Mouse (Mus musculus): ENCODE measurements around the gene Gm20683.

Gene Gm20683

DNA sequence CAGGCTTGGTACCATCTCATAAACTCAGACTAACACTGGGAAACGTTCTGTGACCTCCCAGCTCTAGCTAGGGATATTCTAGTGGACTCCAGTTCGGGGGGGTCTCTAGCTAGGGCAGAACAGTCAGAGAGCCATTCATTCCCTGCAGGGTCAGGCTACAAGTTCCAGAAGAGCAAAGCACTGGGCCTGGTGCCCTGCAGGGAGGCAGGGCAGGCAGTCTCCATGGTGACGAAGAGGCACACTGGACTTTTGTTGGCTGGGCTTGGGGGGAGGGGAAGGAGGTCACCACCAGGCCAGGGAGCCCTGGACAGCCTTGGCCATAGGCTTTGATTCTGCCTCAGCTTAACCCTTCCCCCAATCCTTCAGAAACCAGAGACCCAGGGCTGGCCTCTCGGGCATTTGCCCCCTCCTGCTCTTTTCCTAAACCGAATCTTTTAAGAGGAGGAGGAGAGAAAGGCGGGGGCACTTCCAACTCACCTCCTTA is 45.9 kb downstream of the Gm20683 start, which contains the start of gene AC134908.4:
TSS of gene AC134908.4 (minus strand) at position 51 of the 484 bp plus-strand sequence.
- peak; percentile 69 for DNase-seq (ENCODE audit: low spot score)

DNA sequence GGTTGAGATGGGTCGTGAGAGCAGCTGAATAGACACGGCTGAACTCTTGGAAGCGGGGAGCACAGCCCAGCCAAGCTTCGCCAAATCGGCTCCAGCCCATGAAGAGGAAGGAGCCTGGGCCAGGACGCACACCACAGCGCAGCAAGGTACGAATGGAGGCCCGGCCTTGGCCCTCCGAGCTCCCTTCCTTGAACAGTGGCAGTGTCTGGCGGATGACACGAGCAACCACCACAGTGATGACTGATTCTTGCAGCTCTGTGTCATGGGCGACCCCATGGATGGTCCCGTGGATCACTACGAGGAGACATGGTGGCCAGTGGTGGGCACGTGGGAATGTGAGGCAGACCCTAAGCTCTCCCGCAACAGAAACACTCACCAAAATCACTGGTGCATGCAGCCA is 46.6 kb downstream of the Gm20683 start:
- DNase-seq (ENCODE audit: low spot score), result no peak

DNA sequence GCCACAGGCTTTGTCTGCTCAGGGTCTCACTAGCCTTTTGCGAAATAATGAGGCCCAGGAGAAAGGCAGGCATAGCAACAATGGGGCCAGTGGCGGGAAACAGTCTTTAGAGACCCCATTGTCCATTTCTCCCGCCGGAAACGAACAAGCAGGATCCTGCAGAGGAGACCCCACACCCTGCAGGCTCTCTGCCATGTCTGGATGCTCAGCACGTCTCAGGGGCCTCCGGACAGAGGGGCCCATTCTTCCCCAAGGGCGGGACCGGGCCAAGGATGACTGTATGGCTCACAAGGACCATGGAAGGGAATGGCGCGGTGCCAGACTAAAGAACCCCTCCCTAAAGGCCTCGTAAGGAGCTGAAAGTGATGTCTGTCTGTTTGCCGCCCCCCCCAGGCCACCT is 47.4 kb downstream of the Gm20683 start:
- DNase-seq (ENCODE audit: low spot score), result no peak

DNA sequence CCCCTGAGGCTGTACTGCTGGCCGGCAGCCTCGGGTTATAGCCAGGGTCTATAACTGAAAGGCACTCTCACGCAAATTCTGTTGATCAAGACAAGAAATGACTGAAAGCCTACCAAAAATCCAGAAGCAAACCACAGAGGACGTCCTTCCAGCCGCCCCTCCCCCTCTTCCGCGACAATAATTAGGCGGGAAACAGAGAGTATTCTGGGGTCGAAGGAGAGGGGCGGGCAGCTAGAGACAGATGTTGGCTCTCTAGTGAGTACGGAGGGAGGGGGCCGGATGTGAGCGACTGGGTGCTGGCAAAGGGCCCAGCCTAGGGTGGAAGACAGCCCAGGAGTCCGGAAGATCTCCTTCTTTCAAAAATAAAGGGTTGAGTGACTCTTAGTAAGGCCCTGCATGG is 48.9 kb downstream of the Gm20683 start, which contains the start of gene Fam173a:
TSS of gene Fam173a (minus strand) at position 287 of the 400 bp plus-strand sequence.
- peak; percentile 71 for DNase-seq (ENCODE audit: low spot score)

DNA sequence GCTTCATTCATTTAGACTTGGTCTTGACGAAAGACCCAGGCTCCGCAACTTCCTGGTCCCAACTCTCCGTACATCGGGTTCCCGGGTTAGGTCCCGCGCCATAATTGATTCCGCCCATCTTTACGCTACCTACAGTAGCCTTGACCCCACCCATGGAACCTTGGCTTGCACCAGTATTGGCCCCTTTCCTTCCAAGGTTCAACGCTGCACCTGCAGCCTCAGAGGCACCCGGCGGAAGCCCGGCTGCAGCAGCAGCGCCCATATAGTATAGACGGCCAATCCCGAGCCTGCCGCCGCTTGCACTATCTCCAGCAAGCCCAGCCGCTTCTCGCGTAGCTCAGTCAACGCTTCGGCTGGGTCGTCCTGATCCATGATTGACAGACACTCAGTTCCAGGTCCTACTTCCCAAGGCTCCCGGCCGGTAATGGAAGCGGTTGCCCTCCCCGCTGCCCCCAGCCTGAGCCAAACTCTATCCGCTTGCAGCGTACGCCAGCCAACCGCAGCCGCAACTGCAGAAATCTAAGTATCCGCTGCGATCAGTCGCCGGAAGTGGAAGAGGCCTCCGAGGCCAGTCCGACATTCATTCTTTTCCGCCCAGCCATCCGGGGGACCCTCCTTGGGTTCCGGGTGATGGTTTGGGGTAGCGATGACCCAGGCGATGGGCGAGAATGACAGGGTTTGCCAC is 49.6 kb downstream of the Gm20683 start:
- peak; percentile 85 for DNase-seq (ENCODE audit: low spot score)

DNA sequence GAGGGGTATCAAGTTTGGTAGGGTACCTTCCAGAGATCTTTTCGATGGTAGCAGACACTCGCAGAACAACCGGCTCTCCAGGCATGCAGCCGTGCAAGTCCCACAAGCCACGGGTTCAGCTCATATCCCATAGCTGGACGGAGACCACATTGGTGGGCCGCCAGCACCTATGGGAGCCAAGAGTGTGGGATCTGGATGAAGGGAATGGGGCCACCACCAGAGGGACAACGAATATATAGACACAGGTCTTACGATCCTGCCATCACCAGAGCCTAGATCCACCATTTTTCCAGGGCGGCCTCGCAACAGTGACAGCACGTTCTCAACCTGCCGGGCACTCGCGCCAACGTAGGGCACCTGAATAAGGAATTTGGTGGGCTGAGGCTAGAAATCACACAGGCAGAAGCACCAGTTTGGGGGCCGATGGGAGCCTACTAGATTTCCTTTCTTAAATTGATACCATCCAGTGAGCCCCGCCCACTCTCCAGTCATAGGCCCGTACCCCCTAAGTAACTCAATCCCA is 50.2 kb downstream of the Gm20683 start:
- peak; percentile 24 for DNase-seq (ENCODE audit: low spot score)

DNA sequence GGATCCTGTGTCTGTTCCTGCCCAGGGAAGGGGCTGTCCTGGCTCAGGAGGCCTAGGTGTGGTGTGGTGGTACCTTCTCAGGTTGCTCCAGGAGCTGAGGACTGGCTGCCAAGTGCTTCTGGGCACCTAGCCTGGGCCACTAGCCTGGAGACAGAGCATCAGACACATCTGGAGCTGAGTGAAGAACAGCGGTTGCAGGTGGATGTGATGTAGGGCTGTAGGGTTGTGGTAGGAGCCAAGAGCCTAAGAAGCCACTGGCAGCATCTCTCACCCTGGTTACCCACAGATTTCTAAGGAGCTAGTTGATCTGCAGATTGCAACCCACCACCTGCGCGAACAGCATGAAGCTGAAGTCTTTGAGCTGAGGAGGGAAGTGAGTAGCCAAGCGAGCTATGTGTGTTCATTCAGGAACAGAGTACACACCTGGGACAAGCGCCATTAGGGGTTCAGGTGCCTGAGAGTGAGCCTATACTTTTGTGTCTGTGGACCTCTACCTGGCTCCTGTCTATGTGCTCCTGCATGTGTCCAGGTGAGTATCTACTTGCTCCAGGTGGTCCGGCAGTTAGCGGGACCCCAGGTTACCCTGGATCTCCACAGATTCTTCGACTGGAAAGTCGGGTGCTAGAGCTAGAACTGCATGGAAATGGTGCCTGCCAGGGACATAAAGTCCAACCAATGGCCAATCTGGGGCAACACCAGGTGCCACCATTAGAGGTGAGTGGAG is 54.6 kb downstream of the Gm20683 start:
- no peak for DNase-seq (ENCODE audit: low spot score)

DNA sequence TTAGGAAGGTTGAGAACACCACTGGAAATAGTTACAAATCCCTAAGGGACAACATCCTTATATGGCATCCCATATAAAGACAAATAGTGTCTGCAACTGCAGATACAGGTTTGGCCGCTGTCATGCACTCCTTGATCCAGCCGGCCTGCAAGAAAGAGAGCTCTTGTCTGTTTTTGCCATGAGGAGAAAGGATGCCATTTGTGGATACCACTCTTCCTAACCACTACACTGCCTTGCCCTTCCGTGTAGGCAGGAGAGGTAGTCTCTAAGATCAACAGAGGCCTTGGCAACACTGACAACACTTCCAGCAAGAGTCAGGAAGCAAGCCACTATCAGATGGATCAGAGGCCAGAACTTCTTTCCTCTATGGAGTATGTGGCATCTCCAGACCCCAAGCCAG is 55.3 kb downstream of the Gm20683 start, which contains the start of gene Ccdc78:
TSS of gene Ccdc78 (plus strand) at position 301 of the 400 bp plus-strand sequence.
- no peak for DNase-seq (ENCODE audit: low spot score)

DNA sequence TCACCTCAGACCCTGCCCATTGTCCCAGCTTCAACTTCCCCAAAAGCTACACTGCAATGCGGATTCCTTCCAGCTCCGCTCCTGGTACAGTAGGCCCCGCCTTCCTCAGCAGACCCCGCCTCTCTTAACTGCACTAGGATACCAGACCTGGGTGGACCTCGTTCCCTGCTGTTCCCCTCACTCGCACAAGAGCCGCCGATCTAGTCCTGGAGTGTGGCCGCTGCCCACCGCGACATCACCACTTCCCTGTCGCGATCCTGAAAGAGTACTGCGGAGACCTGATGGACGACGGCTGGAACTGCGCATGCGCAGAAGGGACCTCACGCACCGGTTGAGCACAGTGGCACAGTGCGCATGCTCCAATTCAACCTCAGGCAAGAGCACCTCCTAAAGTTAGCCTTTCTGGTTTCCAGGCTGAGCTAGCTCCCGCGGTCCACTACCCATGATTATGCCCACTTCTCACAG is 56.2 kb downstream of the Gm20683 start, which contains the start of gene Haghl:
TSS of gene Haghl (minus strand) at position 393 of the 465 bp plus-strand sequence.
- DNase-seq (ENCODE audit: low spot score), result peak; percentile 95
